Mouse (Mus musculus): ENCODE results near the gene Prl3b1.

The Prl3b1 gene

GRCm38 (mm10) chr13:27241547-27241946, at the start of gene Prl3b1:
Gene Prl3b1 (plus strand): TSS chr13:27241847.
- DNase-seq (ENCODE audit: low spot score) = no peak

GRCm38 (mm10) chr13:27196359-27196758, 45.3 kb upstream of the Prl3b1 start, which contains the start of gene Prl3c1:
Gene Prl3c1 (plus strand): TSS chr13:27196659.
- no peak for DNase-seq (ENCODE audit: low spot score)

GRCm38 (mm10) chr13:27259136-27259535, 17.5 kb downstream of the Prl3b1 start, which contains the start of gene Prl3a1:
Gene Prl3a1 (plus strand): TSS chr13:27259436.
- no peak for DNase-seq (ENCODE audit: low spot score)
